Mouse (Mus musculus): ENCODE measurements at regions not wholly inside any gene's neighbourhood (a gene's known extent, or its start where the extent isn't known, plus 50 kb on each side); places are given as distances from the start of the nearest gene placed in this dataset.
A peak's percentile ranks its signal among the peaks of the same experiment; 100 is the strongest.

GRCm38 (mm10) chr3:144323524-144323923 lies 118.5 kb upstream of the Lmo4 start:
- no peak for DNase-seq

GRCm38 (mm10) chr3:144319468-144320205 lies 114.6 kb upstream of the Lmo4 start:
- DNase-seq, result no peak

- DNase-seq, result peak; percentile 64
Observed at GRCm38 (mm10) chr3:144318761-144319467, 113.9 kb upstream of the Lmo4 start.

GRCm38 (mm10) chr3:144310748-144311147 lies 105.7 kb upstream of the Lmo4 start:
- DNase-seq, result no peak

- DNase-seq, result no peak
Observed at GRCm38 (mm10) chr3:144308616-144309015, 103.6 kb upstream of the Lmo4 start.

- no peak for DNase-seq
Observed at GRCm38 (mm10) chr3:144307557-144307956, 102.5 kb upstream of the Lmo4 start.

GRCm38 (mm10) chr3:144305456-144305855 lies 100.4 kb upstream of the Lmo4 start:
- no peak for DNase-seq

GRCm38 (mm10) chr3:144304924-144305323 lies 99.9 kb upstream of the Lmo4 start:
- peak; percentile 50 for DNase-seq

- no peak for DNase-seq
Observed at GRCm38 (mm10) chr3:144302626-144303025, 97.6 kb upstream of the Lmo4 start.

- no peak for DNase-seq
Observed at GRCm38 (mm10) chr3:144301068-144301467, 96.0 kb upstream of the Lmo4 start.

- DNase-seq, result no peak
Observed at GRCm38 (mm10) chr3:144299239-144299638, 94.2 kb upstream of the Lmo4 start.

- no peak for DNase-seq
Observed at GRCm38 (mm10) chr3:144289489-144289888, 84.5 kb upstream of the Lmo4 start.

- no peak for DNase-seq
Observed at GRCm38 (mm10) chr3:144286100-144286499, 81.1 kb upstream of the Lmo4 start.

- DNase-seq, result no peak
Observed at GRCm38 (mm10) chr3:144284326-144284725, 79.3 kb upstream of the Lmo4 start.

- no peak for DNase-seq
Observed at GRCm38 (mm10) chr3:144273115-144273514, 68.1 kb upstream of the Lmo4 start.

- DNase-seq, result no peak
Observed at GRCm38 (mm10) chr3:144270206-144270605, 65.2 kb upstream of the Lmo4 start.

GRCm38 (mm10) chr3:144264554-144264953 lies 59.5 kb upstream of the Lmo4 start:
- DNase-seq, result peak; percentile 60

GRCm38 (mm10) chr3:144260886-144261285 lies 55.9 kb upstream of the Lmo4 start:
- DNase-seq, result no peak

- DNase-seq, result no peak
Observed at GRCm38 (mm10) chr3:144257714-144258517, 52.9 kb upstream of the Lmo4 start.

GRCm38 (mm10) chr3:144257196-144257595 lies 52.2 kb upstream of the Lmo4 start:
- DNase-seq, result no peak

- no peak for DNase-seq
Observed at GRCm38 (mm10) chr3:144255596-144256550, 50.9 kb upstream of the Lmo4 start.
